Mouse (Mus musculus): ENCODE measurements around the gene D130052B06Rik.
A peak's percentile ranks its signal among the peaks of the same experiment; 100 is the strongest.

The D130052B06Rik gene

DNA sequence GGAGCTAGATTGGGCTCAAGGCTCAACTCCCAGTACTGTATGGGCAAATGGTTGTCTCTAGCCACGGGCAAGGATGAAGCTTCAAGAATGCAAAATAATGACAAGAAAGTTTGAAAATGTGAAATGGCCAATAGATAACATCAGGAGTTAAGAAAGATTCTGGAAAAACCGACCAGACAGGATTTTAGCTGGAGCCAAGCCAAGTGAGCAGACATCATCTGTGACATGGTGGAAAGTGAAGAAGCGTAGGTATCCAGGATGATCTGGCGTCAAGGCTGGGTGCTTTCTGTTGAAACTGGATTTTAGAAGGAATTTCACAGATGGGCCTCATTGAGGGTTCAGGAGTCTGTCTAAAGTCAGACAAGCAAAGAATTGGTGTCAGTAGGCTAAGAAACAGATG lies at the start of gene D130052B06Rik:
TSS of gene D130052B06Rik (plus strand) at position 317 of the 400 bp plus-strand sequence.
- DNase-seq (ENCODE audit: extremely low read depth, insufficient read length, low spot score), result no peak

DNA sequence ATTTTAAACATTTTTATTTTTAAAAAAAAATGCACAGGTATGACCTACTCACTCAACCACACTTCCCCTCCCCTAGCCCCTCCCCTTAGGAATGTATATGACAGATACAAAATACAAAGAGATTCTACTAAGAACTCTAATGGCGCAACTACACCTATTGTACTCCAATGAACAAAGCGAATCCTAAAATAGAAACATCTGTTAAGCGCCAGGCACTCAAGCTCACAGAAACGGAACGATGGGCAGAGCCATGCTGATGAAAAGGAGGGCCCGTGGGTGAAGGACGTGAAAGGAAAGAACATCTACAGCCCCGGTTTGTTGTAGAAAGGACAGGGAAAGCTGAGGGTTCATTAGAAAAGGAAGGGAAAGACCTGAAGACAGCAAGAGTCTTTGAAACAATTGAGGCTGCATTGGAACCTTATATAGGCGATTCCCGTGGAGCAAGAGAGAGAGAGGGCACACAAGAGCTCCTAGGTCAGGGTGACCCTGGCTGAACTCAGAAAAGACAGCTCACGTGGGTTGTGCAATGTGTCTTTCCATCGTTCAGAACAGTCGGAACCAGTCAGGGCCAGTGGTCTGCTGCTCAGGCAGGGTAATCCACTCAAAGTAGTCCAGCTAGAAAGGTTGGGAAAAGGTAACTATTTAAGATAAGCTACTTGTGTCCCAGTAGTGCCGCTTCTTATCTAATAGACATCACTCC lies 48.1 kb upstream of the D130052B06Rik start:
- DNase-seq (ENCODE audit: extremely low read depth, insufficient read length, low spot score), result no peak

DNA sequence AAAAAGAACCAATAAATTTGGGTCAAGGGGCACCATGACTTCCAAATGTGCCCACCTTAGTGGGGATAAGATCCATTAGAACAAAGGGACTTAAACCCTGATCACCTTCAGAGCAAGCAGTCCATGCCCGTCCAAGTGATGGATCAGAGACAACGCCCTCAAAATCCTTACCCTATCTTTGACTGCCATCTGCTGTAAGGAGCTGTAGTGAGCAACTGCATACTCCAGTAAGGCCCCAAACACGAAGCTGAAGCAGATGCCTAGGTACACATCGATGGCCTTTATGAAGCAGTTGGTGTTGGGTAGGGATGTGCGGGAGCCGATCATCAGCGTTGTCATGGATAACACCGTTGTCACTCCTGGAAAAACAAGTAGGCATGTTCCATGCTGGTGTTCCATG lies 45.0 kb upstream of the D130052B06Rik start:
- DNase-seq (ENCODE audit: extremely low read depth, insufficient read length, low spot score), result no peak

DNA sequence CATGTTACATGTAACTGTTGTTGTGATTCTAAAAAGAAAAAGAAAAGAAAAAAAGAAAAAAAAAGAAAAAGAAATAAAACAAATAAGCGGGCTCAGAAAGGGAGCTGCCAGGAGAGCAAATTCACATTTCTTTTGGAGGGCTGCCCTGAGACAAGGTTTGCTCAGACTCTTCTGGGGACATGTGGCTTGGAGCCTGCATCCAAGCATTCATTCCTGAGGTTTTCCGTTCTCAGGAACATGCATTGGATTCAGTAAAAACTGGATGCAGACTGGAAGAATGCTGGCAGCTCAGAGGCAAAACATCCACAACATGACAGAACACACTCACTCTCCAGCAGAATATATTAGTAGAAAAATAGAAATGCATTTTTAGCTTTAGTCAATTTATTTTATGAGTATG lies 35.2 kb upstream of the D130052B06Rik start:
- no peak for DNase-seq (ENCODE audit: extremely low read depth, insufficient read length, low spot score)

DNA sequence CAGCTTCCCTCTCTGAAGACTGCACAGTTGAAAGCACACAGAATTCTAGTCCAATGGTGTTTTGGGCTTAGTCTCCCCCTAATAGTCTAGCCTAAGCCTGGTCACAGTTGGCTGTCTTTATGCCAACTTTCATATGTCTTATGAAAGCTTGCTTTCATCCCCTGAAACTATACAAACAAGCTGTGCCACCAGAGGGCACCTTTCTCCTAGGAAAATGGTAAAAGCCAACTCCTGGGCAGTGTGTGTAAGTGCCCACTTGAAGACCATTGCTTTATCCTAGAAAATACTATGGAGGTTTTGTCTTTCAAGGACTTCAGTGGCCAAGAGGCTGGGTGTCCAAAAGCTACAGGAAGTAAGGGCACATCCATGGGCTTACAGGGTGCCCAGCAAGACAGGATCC lies 28.7 kb upstream of the D130052B06Rik start:
- DNase-seq (ENCODE audit: extremely low read depth, insufficient read length, low spot score), result no peak

DNA sequence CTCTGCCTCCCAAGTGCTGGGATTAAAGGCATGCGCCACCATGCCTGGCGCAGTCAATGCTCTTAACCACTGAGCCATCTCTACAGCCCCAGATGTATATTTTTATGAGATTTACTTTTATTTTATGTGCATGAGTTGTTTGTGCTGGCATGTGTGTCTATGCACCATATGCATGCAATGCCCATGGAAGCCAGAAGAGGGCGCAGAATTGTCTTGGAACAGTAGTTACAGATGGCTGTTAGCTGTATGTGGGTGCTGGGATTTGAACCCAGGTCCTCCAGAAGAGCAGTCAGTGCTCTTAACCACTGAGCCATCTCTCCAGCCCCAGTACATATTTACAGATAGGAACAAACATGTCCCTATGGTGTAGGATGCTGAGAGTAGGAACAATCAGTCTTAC lies 24.2 kb upstream of the D130052B06Rik start:
- DNase-seq (ENCODE audit: extremely low read depth, insufficient read length, low spot score), result no peak

DNA sequence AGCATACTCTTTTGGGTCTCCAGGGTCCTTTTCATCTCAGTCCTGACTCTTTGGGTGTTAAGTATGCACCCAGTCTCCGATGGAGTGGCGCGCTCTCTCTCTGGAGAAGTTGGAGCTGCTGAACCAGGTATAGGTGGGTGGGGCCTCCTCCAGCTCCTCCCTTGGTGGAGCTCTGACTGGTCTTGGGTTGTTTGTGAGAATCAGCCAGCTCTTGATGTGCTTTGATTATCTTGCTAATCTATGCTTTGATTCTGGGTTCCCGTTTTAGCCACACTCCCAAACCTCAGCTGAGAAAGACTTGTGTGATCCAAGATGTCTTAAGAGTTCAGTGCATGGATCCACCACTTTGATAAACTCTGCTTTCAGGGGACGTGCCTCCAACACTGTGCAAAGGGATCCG lies 20.2 kb upstream of the D130052B06Rik start, which contains the start of gene Gabrp:
TSS of gene Gabrp (minus strand) at position 101 of the 400 bp plus-strand sequence.
- no peak for DNase-seq (ENCODE audit: extremely low read depth, insufficient read length, low spot score)

DNA sequence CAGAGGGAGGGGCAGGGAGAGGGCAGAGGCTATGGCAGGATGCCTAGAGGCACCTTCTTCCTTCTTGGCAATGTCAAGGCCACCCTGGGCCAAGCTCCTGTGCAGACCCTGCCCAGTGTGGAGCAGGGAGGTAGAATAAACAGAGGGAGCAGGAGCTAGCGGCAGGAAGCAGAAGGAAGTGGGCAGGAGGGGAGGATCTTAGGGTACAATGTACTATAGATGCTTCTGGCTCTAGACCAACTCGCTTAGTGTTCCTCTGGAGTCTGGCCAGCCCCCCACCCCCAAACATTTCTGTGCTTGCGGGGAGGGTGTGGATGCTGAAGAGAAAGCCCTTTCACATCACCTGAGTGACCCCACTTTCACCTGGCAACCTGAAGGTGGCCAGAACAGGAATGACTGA lies 19.5 kb upstream of the D130052B06Rik start:
- DNase-seq (ENCODE audit: extremely low read depth, insufficient read length, low spot score), result no peak

DNA sequence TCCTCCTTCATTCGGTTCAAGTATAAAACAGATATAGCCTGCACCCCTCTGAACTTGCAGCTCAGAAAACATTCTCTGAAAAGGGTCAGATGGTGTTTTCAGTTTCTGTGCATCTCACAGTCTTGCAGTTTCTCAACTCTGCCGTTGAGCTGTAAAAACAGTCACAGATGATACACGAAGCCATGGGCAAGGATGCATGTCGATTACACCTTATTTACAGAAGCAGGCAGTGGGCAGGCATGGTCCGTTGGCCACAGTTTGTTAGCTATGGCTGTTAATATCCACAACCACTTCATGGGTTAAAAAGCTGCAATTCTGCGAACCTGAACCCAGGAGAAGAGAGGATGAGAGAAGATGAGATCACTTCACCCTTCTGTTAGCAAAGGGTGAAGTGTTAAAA lies 12.5 kb upstream of the D130052B06Rik start:
- no peak for DNase-seq (ENCODE audit: extremely low read depth, insufficient read length, low spot score)

DNA sequence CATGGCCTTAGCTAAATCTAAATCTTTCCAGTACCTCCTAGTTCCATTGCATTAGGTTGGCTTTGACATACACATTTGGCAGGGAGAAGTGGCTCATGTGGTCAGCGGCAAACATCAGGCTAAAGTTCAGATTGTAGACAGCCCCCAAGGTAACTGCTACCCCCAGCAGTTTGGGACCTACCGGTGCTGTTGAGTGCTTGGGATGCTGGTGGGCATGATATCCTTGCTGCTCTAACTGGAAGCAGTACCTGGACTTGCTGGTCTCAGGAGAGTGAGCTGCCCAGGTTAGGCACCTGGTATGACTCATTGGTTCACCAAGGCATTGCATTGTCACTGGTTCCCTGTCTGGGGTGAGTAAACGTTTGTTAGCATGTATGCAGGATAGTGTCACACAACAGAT lies 8.3 kb upstream of the D130052B06Rik start:
- DNase-seq (ENCODE audit: extremely low read depth, insufficient read length, low spot score), result no peak

DNA sequence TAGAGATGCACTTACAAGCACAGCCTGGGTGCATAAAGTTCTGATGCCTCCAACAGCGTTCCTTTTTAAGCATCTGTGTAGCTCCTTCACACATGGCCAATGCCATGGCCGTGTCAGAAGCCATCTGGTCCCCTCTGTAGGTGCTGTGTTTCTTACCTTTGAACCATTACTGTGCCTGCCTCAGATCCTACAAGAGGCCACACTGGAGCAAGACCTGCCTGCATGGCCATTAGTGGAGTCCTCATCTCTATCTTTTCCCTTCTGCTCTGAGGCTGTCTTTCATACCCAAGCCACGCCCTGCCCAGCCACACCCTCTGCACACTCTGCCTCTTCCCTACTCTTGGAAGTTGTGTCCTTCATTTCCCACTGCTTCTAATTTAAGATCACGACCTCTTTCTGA lies 6.3 kb upstream of the D130052B06Rik start:
- no peak for DNase-seq (ENCODE audit: extremely low read depth, insufficient read length, low spot score)

DNA sequence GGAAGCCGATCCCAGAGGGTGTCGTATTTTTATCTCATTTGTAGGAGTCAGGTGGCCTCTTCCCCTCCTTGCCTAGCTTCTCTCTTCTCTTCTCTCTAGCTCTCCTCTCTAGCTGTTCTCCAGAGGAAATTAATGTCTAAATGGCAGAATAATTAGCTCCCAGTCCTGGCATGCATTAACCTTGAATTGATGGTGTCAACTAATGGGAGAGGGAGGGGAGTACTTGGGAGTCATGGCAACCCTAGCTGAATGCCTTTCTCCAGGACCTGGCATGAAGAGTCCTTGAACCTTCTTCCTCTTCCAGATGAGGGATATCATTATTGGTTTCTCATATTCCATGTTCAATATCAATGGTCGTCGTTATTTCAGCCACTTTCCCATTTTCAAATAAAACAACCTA lies 2.4 kb upstream of the D130052B06Rik start:
- no peak for DNase-seq (ENCODE audit: extremely low read depth, insufficient read length, low spot score)

DNA sequence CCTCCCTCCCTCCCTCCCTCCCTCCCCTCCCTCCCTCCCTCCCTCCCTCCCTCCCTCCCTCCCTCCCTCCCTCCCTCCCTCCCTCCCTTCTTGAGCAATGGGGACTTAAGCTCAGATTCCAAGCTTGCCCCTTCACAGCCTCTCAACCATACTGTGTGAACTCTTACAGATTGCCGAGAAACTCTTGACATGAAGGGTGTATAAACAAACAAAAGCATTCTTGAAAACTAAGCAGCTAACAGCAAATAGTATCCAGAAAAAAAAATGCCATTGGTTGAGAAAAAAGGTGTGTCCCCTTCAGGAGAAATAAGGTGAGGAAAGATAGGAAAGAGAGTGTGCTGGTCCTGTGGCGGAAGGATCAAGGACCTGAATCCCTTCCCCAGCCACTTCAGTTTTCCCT lies 4.1 kb downstream of the D130052B06Rik start:
- DNase-seq (ENCODE audit: extremely low read depth, insufficient read length, low spot score), result no peak

DNA sequence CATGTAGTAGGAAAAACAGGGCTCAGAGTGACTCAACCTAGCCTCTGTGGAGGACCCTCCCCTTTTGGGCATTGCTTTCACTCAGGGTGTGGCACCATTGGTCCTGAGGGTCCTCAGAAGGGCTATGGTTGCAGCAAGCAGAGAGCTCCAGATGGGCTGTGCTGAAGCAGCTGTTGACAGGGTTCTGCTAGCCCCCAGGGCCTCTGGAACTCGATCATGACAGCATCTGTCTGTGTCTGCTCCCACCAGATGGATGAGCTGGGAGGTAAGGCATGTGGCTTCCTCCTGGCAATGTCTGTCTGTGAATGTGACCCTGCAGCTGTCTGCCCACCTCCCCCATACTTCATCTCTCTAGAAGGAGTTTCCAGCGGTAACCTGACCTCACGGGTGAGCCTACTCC lies 8.7 kb downstream of the D130052B06Rik start:
- no peak for DNase-seq (ENCODE audit: extremely low read depth, insufficient read length, low spot score)

DNA sequence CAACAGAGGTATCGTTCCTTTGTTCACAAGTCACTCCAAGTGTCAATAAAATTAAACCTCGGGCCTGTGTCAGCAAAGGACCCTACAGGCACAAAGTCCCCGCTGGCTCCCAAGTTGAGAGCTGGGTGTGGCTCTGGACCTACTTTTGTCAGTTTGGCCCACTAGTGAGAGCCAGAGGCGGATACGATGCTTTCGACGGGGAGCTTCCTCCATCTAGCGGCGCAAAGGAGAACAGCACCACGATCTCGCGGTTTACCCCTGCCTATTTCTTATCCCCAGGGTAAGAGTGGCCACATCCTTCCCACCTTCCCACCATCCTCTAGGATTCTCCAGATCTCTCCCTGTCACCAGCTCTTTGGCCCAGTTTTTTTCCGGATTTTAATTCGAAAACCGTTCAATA lies 15.1 kb downstream of the D130052B06Rik start:
- DNase-seq (ENCODE audit: extremely low read depth, insufficient read length, low spot score), result peak; percentile 52

DNA sequence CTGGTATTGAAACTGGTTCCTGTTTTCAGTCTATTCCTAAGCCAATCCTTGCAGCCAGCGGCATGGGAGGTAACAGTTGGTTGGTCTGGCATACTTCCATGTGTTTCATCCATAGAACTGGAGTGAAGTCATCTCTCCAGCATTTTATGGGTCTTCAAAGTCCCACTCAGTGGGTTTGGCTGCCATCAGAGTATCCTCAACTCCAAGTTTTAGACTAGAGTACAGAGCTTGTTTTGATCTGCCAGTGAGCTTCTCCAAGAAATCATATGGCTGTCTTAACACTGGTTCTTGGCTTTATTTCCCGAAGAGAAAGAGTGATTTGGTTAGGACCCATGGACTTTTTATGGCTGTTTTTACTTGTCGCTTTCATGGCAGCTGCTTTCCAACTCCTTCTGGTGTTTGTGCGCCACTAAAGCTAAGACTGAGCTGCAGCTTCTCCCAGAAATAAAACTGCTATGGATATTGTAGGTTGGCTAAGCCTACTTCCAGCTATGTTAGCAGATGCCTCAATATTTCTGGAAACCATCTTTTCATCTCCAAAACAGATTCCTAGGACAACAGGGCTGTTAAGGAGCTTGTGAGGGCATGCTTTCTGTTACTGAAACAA lies 28.1 kb downstream of the D130052B06Rik start:
- no peak for DNase-seq (ENCODE audit: extremely low read depth, insufficient read length, low spot score)

DNA sequence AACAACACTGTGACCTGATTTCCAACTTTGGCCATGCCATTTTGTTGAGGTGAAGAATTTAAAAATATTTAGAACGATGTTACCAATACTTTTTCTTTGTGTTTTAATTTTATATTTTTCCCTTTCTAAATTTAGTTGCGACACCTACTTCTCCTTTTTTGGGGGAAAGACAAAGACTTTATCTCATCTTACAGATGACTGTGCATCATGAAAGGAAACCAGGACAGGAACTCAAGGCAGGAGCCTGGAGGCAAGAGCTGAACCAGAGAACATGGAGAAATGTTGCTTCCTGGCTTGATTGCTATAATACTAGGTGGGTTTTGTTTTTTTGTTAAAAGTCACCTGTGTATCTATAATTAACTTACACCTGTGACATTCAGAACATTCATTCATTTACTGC lies 38.0 kb downstream of the D130052B06Rik start:
- no peak for DNase-seq (ENCODE audit: extremely low read depth, insufficient read length, low spot score)

DNA sequence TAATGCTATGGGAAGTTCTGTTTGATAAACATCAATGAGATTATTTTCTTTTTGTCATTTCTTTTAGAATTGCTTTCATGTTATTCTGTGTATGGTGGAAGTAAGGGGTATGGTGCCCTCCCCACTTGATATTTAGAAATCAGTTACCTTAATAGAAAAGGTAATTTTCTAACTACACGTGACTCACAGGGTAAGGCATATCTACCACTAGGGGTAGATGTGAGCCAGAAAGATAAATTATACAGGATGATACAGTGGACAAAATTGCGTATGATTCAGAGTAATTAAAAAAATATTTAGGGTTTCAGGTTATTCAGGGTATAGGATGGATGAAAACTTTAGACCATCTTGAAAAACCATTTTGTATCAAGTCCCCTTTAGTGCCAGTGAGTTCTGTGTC lies 50.3 kb downstream of the D130052B06Rik start:
- DNase-seq (ENCODE audit: extremely low read depth, insufficient read length, low spot score), result no peak

DNA sequence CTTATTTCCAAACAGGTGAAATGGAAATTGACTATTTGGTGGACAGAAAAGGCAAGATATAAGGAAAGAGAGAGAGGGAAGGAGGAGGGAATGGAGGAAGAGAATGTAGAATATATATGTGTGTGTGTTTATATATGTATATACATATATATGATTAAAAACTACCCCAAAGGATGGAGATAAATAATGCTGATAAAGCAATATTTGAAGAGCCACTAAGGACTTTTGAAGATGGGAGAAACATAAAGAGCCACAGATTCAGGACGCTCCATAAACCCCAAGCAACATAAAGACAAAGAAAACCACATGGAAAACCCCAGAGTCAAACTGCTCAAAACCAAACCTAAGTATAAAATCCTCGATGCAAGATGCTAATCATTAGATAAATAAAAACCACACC lies 55.4 kb downstream of the D130052B06Rik start:
- no peak for DNase-seq (ENCODE audit: extremely low read depth, insufficient read length, low spot score)

DNA sequence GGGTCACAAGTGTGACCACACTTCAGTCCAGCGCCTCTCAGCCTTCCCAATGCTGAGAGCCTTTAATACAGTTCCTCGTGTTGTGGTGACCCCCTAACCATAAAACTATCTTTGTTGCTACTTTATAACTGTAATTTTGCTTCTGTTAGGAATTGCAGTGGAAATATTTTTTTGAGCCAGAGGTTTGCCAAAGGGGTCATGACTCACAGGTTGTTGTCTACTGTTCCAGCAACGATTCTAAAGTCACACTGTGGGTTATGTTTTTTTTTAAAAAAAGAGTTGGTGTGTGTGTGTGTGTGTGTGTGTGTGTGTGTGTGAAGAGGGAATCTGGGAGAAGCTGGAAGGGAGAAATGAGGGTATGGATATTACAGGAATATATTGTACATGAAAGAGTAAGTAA lies 56.1 kb downstream of the D130052B06Rik start:
- DNase-seq (ENCODE audit: extremely low read depth, insufficient read length, low spot score), result peak; percentile 44

DNA sequence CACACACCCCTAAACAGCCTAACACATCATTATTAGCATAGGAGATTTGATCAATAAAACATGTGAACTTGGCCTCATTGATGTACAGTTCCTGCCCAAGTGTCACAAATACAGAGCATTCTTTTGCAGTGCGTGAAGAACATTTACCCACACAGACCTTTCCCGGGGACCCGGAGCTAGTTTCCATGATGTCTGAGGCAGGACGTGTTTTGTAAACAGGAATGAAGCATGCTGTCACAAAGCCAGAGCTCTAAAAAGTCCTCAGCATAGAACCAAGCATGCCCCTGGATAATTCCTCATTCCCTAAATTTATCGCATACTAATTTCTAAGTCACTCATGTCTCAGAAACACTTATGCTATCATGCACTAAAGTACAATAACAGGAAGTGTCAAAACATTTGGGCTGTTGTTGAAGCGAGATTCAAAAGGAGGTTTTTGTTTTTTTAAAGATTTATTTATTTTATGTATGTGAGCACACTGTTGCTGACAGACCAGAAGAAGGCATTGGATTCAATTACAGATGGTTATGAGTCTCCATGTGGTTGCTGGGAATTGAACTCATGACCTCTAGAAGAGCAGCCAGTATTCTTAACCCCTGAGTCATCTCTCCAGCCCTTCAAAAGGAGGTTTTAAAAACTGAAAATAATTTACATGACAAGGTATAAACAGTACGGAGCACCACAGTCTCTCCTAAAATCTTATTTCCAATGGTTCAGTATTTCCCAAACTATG lies 56.9 kb downstream of the D130052B06Rik start:
- DNase-seq (ENCODE audit: extremely low read depth, insufficient read length, low spot score), result peak; percentile 55

Measured in 3134 (cell line).